Mouse (Mus musculus): ENCODE data around the gene Slco1a1.

- no peak for TF ChIP-seq CTCF (IDR thresholded peaks at IDR 0.05; ENCODE audit: low read depth, low read length)
- TF ChIP-seq EP300 (IDR thresholded peaks at IDR 0.05; ENCODE audit: insufficient read depth, low read depth, low read length), result no peak
- no peak for TF ChIP-seq POLR2A (IDR thresholded peaks at IDR 0.05; ENCODE audit: insufficient read depth, low read length)
Measured at GRCm38 (mm10) chr6:141866026-141866425, 80.7 kb downstream of the Slco1a1 start.
